In the genomic region with DNA sequence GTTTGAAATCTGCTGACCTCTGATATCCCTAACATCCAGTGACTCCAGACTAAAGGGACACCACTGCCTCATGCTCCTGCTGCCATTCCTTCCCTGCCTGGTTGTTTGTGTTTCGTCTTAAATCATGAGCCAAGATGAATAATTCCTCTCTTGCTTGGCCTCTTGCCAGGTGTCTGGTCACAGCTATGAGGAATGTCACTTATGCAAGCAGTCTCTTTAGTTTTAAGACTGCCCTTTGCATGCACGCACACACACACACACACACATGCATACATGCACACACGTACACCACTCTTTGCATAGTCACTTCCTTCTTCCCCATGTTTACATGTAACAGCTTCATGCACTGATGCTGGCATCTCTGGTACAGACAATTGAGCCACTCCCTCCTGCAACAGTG, we compare ENCODE assay signal across 14 mouse cellular contexts.
DNase-seq lines count a peak whose midpoint lies in the region; ATAC-seq and TF ChIP-seq lines count a peak whose summit lies in the region.
"Had no signal": no experiment of that assay in that cellular context is flagged by ENCODE, and none has a peak within 500 bp of the region (broad histone marks: within the 10 kb centered on the region; RNA-seq: fewer than 3 reads in every experiment).

No protein-coding gene starts in this region.

- H3K4me1 ChIP-seq in hindbrain, postnatal 0 days (ENCODE audit: insufficient read depth, low read length), result no peaks in the 10 kb centered on the region
- peaks cover 8% of the 10 kb centered on the region for H3K4me1 ChIP-seq in hindbrain, embryonic 13.5 days (replicated peaks)
- H3K4me1 ChIP-seq in midbrain, embryonic 13.5 days (replicated peaks), result peaks cover 10% of the 10 kb centered on the region
- no peaks in the 10 kb centered on the region for H3K4me1 ChIP-seq in midbrain, embryonic 16.5 days (ENCODE audit: control insufficient read depth, insufficient read depth, low read length)
- H3K4me1 ChIP-seq in midbrain, embryonic 15.5 days, result no peaks in the 10 kb centered on the region
- H3K4me1 ChIP-seq: embryonic facial prominence, embryonic 12.5 days; heart, embryonic 15.5 days; neural tube, embryonic 12.5 days had no signal

- no peak overlapping the region for H3K9ac ChIP-seq in hindbrain, postnatal 0 days (replicated peaks; ENCODE audit: low read length)
- no peak overlapping the region for H3K9ac ChIP-seq in hindbrain, embryonic 13.5 days
- H3K9ac ChIP-seq in midbrain, embryonic 13.5 days (replicated peaks), result no peak overlapping the region
- no peak overlapping the region for H3K9ac ChIP-seq in midbrain, embryonic 16.5 days (ENCODE audit: low read depth, low read length)
- no peak overlapping the region for H3K9ac ChIP-seq in midbrain, embryonic 15.5 days
- H3K9ac ChIP-seq: embryonic facial prominence, embryonic 12.5 days; heart, embryonic 15.5 days; neural tube, embryonic 12.5 days had no signal

- no peak overlapping the region for H3K4me2 ChIP-seq in hindbrain, postnatal 0 days (ENCODE audit: low read depth, low read length)
- no peak overlapping the region for H3K4me2 ChIP-seq in hindbrain, embryonic 13.5 days
- no peak overlapping the region for H3K4me2 ChIP-seq in midbrain, embryonic 13.5 days (replicated peaks)
- no peak overlapping the region for H3K4me2 ChIP-seq in midbrain, embryonic 16.5 days (ENCODE audit: low read length)
- no peak overlapping the region for H3K4me2 ChIP-seq in midbrain, embryonic 15.5 days
- H3K4me2 ChIP-seq: embryonic facial prominence, embryonic 12.5 days; heart, embryonic 15.5 days; neural tube, embryonic 12.5 days had no signal

- H3K27me3 ChIP-seq in hindbrain, postnatal 0 days (ENCODE audit: insufficient read depth, low read length), result no peaks in the 10 kb centered on the region
- no peaks in the 10 kb centered on the region for H3K27me3 ChIP-seq in hindbrain, embryonic 13.5 days
- peaks cover 54% of the 10 kb centered on the region for H3K27me3 ChIP-seq in midbrain, embryonic 13.5 days
- H3K27me3 ChIP-seq in midbrain, embryonic 16.5 days (ENCODE audit: control insufficient read depth, insufficient read depth, low read depth, low read length), result peaks cover 5% of the 10 kb centered on the region; the same call in 1 of the 2 replicates
- H3K27me3 ChIP-seq in midbrain, embryonic 15.5 days (replicated peaks), result peaks cover 3% of the 10 kb centered on the region; the same call in 1 of the 2 replicates
- H3K27me3 ChIP-seq: embryonic facial prominence, embryonic 12.5 days; heart, embryonic 15.5 days; neural tube, embryonic 12.5 days had no signal

- no peak for TF ChIP-seq CTCF in hindbrain, postnatal 0 days (IDR thresholded peaks at IDR 0.05; ENCODE audit: low read depth)

- no peak overlapping the region for H3K4me3 ChIP-seq in hindbrain, postnatal 0 days (ENCODE audit: low read length)
- no peak overlapping the region for H3K4me3 ChIP-seq in hindbrain, embryonic 13.5 days
- no peak overlapping the region for H3K4me3 ChIP-seq in midbrain, embryonic 13.5 days (replicated peaks)
- no peak overlapping the region for H3K4me3 ChIP-seq in midbrain, embryonic 16.5 days (ENCODE audit: low read depth, low read length)
- no peak overlapping the region for H3K4me3 ChIP-seq in midbrain, embryonic 15.5 days
- H3K4me3 ChIP-seq: embryonic facial prominence, embryonic 12.5 days; heart, embryonic 15.5 days; neural tube, embryonic 12.5 days had no signal

- no peaks in the 10 kb centered on the region for H3K36me3 ChIP-seq in hindbrain, postnatal 0 days (ENCODE audit: insufficient read depth, low read length)
- H3K36me3 ChIP-seq in hindbrain, embryonic 13.5 days, result no peaks in the 10 kb centered on the region
- no peaks in the 10 kb centered on the region for H3K36me3 ChIP-seq in midbrain, embryonic 13.5 days
- H3K36me3 ChIP-seq in midbrain, embryonic 16.5 days (ENCODE audit: control insufficient read depth, insufficient read depth, low read length), result no peaks in the 10 kb centered on the region
- no peaks in the 10 kb centered on the region for H3K36me3 ChIP-seq in midbrain, embryonic 15.5 days (replicated peaks)
- H3K36me3 ChIP-seq: embryonic facial prominence, embryonic 12.5 days; heart, embryonic 15.5 days; neural tube, embryonic 12.5 days had no signal

- H3K9me3 ChIP-seq in hindbrain, postnatal 0 days (ENCODE audit: low read length), result no peaks in the 10 kb centered on the region
- no peaks in the 10 kb centered on the region for H3K9me3 ChIP-seq in hindbrain, embryonic 13.5 days
- no peaks in the 10 kb centered on the region for H3K9me3 ChIP-seq in midbrain, embryonic 13.5 days
- no peaks in the 10 kb centered on the region for H3K9me3 ChIP-seq in midbrain, embryonic 16.5 days (replicated peaks; ENCODE audit: control insufficient read depth, low read length, poor library complexity, severe bottlenecking)
- no peaks in the 10 kb centered on the region for H3K9me3 ChIP-seq in midbrain, embryonic 15.5 days
- H3K9me3 ChIP-seq: embryonic facial prominence, embryonic 12.5 days; heart, embryonic 15.5 days; neural tube, embryonic 12.5 days had no signal

- peak; percentile 56 for DNase-seq in hindbrain, postnatal 0 days (ENCODE audit: low spot score)
- DNase-seq in adrenal gland, postnatal 25 days, result peak; percentile 18
- DNase-seq in thymus, adult 18-20 months, result no peak
- DNase-seq: cerebellum, adult 18-20 months; right cerebral cortex, postnatal 14 days had no signal

- H3K27ac ChIP-seq in hindbrain, postnatal 0 days, result no peak overlapping the region
- H3K27ac ChIP-seq in hindbrain, embryonic 13.5 days, result no peak overlapping the region
- no peak overlapping the region for H3K27ac ChIP-seq in midbrain, embryonic 13.5 days
- no peak overlapping the region for H3K27ac ChIP-seq in midbrain, embryonic 16.5 days (ENCODE audit: low read length)
- no peak overlapping the region for H3K27ac ChIP-seq in midbrain, embryonic 15.5 days
- H3K27ac ChIP-seq: embryonic facial prominence, embryonic 12.5 days; heart, embryonic 15.5 days; macrophage; neural tube, embryonic 12.5 days had no signal

- peak; percentile 24; the same call in 1 of the 2 replicates for ATAC-seq in hindbrain, postnatal 0 days
- no peak for ATAC-seq in hindbrain, embryonic 13.5 days (ENCODE audit: low FRiP score)
- ATAC-seq in midbrain, embryonic 13.5 days, result peak; percentile 41
- no peak for ATAC-seq in midbrain, embryonic 16.5 days
- ATAC-seq in midbrain, embryonic 15.5 days (replicated peaks), result 0 out of 2 replicates have a peak, but pooled peaks have one; percentile 37
- ATAC-seq: intestine, embryonic 16.5 days had no signal

- 60% methylated on average over 3 of the region's 3 CpGs for WGBS in hindbrain, postnatal 0 days
- 64% methylated on average over 3 of the region's 3 CpGs for WGBS in hindbrain, embryonic 13.5 days
- 58% methylated on average over 3 of the region's 3 CpGs for WGBS in midbrain, embryonic 13.5 days
- 52% methylated on average over 3 of the region's 3 CpGs for WGBS in midbrain, embryonic 16.5 days
- 48% methylated on average over 3 of the region's 3 CpGs for WGBS in midbrain, embryonic 15.5 days

Comparison
In these comparisons a context has a peak if more than half of its experiments do, and no peak if none do; other contexts are left out.
1. ATAC-seq: peak in hindbrain, postnatal 0 days (single experiment), midbrain, embryonic 13.5 days (single experiment) and midbrain, embryonic 15.5 days (single experiment); none in hindbrain, embryonic 13.5 days (single experiment) and midbrain, embryonic 16.5 days (single experiment).
2. DNase-seq: peak in hindbrain, postnatal 0 days (single experiment) and adrenal gland, postnatal 25 days (single experiment); none in thymus, adult 18-20 months (0 of 2).